Mouse (Mus musculus): ENCODE results near the gene Slc9a5. TPM values are rescaled to one million over a fixed set of nuclear protein-coding genes. Genes with fewer than 3 reads are reported as not detected.

Gene Slc9a5
- polyA plus RNA-seq, 1 experiment: 33.5 TPM

DNA sequence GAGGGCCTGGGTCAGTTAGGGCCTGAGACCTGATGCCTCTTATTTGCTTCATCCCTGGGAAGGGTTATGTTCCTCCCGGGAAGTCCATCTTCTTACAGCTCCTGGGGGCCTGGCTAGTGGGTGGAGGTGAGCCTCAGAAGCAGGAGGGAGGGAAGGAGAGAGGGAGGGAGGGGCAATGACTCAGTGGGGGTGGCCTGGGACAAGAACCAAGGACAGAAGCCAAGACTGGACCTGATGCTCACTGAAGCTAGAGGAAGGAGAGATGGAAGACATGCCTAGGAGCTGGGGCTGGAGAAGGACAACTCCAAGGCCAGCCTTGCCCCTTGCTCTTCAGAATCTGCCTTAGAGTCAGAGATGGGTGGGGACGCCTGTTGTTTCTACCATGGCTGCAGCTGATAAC lies 24.4 kb downstream of the Slc9a5 start, which contains the start of gene Plekhg4:
TSS of gene Plekhg4 (plus strand) at position 243 of the 400 bp plus-strand sequence.
- Histone ChIP-seq H3K4me3 (ENCODE audit: control insufficient read depth, low read depth, low read length) (peak within 1 kb of the TSS; percentile 83), H3K4me1 (ENCODE audit: control insufficient read depth, insufficient read depth, low read length) (peaks cover 9% of the 10 kb centered on the region), H3K27ac (ENCODE audit: control insufficient read depth, insufficient read depth, low read depth, low read length) (no peak within 1 kb of the TSS), H3K36me3 (ENCODE audit: control insufficient read depth, insufficient read depth, low read length) (no peaks in the 10 kb centered on the region), H3K27me3 (ENCODE audit: control insufficient read depth, insufficient read depth, low read length) (no peaks in the 10 kb centered on the region)
- TF ChIP-seq CTCF (IDR thresholded peaks at IDR 0.05; ENCODE audit: control insufficient read depth, insufficient read depth, insufficient replicate concordance, low read depth, low read length) (no peak), POLR2A (IDR thresholded peaks at IDR 0.05; ENCODE audit: control insufficient read depth, low read depth, low read length) (no peak)

DNA sequence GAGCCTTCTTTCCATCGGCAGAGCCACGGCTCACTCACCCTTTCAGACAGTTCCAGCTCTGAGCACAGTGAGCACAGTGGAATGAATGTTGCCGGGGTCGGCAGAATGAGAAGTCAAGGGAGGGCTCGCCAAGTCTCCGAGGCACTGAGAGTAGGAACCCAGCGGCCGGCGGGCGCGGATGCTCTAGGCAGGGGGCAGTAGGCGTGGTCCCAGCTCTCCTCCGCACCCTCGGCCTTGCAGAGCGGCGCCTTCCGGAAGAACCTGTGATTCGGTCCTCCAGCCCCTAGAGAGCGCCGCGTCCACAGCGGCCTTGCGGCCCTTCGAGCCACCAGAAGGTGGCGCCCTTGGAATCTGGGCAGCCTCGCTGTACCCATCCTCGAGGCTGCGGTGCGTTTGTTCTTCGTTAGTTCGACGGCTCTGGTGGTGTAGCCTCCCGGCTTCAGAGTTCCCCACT lies 25.9 kb downstream of the Slc9a5 start:
- peak overlapping the region; percentile 81 for H3K27ac ChIP-seq (ENCODE audit: control insufficient read depth, insufficient read depth, low read depth, low read length)

GRCm38 (mm10) chr8:105378673-105379072 lies 30.0 kb downstream of the Slc9a5 start:
- TF ChIP-seq CTCF (IDR thresholded peaks at IDR 0.05; ENCODE audit: control insufficient read depth, insufficient read depth, insufficient replicate concordance, low read depth, low read length): 0 out of 2 replicates have a peak, but pooled peaks have one; percentile 3
- TF ChIP-seq POLR2A (IDR thresholded peaks at IDR 0.05; ENCODE audit: control insufficient read depth, low read depth, low read length): no peak
- Histone ChIP-seq H3K36me3 (ENCODE audit: control insufficient read depth, insufficient read depth, low read length) (no peaks in the 10 kb centered on the region), H3K4me1 (ENCODE audit: control insufficient read depth, insufficient read depth, low read length) (peaks cover 9% of the 10 kb centered on the region), H3K27me3 (ENCODE audit: control insufficient read depth, insufficient read depth, low read length) (no peaks in the 10 kb centered on the region), H3K4me3 (ENCODE audit: control insufficient read depth, low read depth, low read length) (no peak overlapping the region), H3K27ac (ENCODE audit: control insufficient read depth, insufficient read depth, low read depth, low read length) (no peak overlapping the region)

More for the DNA sequence above, 25.9 kb downstream of the Slc9a5 start:
- Histone ChIP-seq H3K36me3 (ENCODE audit: control insufficient read depth, insufficient read depth, low read length) (no peaks in the 10 kb centered on the region), H3K4me3 (ENCODE audit: control insufficient read depth, low read depth, low read length) (peak overlapping the region; percentile 83), H3K4me1 (ENCODE audit: control insufficient read depth, insufficient read depth, low read length) (peaks cover 9% of the 10 kb centered on the region), H3K27me3 (ENCODE audit: control insufficient read depth, insufficient read depth, low read length) (no peaks in the 10 kb centered on the region)
- TF ChIP-seq CTCF (IDR thresholded peaks at IDR 0.05; ENCODE audit: control insufficient read depth, insufficient read depth, insufficient replicate concordance, low read depth, low read length) (peak; percentile 95), POLR2A (IDR thresholded peaks at IDR 0.05; ENCODE audit: control insufficient read depth, low read depth, low read length) (peak; percentile 64)

DNA sequence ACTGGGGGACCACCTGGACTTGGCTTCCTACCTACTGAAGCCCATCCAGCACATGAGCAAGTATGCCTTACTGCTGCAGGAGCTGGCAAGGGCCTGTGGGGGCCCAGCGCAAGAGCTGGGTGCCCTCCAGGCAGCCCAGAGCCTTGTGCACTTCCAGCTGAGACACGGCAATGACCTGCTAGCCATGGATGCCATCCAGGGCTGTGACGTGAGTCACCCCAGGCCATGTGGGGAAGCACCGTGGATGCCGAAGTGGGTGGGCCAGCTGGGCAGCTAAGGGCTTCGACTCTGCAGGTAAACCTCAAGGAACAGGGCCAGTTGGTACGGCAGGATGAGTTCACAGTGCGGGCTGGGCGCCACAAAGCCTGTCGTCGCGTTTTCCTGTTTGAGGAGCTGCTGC lies 31.7 kb downstream of the Slc9a5 start:
- TF ChIP-seq POLR2A (IDR thresholded peaks at IDR 0.05; ENCODE audit: control insufficient read depth, low read depth, low read length): no peak
- no peak for TF ChIP-seq CTCF (IDR thresholded peaks at IDR 0.05; ENCODE audit: control insufficient read depth, insufficient read depth, insufficient replicate concordance, low read depth, low read length)
- Histone ChIP-seq H3K27me3 (ENCODE audit: control insufficient read depth, insufficient read depth, low read length) (no peaks in the 10 kb centered on the region), H3K27ac (ENCODE audit: control insufficient read depth, insufficient read depth, low read depth, low read length) (no peak overlapping the region), H3K36me3 (ENCODE audit: control insufficient read depth, insufficient read depth, low read length) (no peaks in the 10 kb centered on the region), H3K4me1 (ENCODE audit: control insufficient read depth, insufficient read depth, low read length) (peaks cover 3% of the 10 kb centered on the region; the same call in 1 of the 2 replicates), H3K4me3 (ENCODE audit: control insufficient read depth, low read depth, low read length) (no peak overlapping the region)

DNA sequence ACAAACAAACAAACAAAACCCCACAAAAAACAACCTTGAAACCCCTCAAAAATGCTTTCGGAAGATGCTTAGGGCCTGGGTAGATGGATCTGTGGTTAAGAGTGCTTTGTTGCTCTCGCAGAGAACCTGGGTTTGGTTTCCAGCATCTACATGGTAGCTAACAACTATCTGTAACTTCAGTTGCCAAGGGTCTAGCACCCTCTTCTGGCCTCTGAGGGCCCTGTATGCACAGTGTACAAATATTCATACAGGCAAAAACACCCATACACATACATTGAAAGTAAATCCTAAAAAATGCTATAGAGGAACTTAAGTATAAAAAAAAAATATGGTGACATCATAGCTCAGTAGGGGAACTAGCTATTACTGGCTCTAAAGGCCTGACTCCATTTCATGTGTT lies 35.4 kb downstream of the Slc9a5 start:
- TF ChIP-seq POLR2A (IDR thresholded peaks at IDR 0.05; ENCODE audit: control insufficient read depth, low read depth, low read length) (no peak), CTCF (IDR thresholded peaks at IDR 0.05; ENCODE audit: control insufficient read depth, insufficient read depth, insufficient replicate concordance, low read depth, low read length) (no peak)
- no peaks in the 10 kb centered on the region for H3K4me1 ChIP-seq (ENCODE audit: control insufficient read depth, insufficient read depth, low read length)
- H3K27me3 ChIP-seq (ENCODE audit: control insufficient read depth, insufficient read depth, low read length): no peaks in the 10 kb centered on the region
- H3K36me3 ChIP-seq (ENCODE audit: control insufficient read depth, insufficient read depth, low read length): no peaks in the 10 kb centered on the region
- no peak overlapping the region for H3K27ac ChIP-seq (ENCODE audit: control insufficient read depth, insufficient read depth, low read depth, low read length)
- H3K4me3 ChIP-seq (ENCODE audit: control insufficient read depth, low read depth, low read length): no peak overlapping the region

DNA sequence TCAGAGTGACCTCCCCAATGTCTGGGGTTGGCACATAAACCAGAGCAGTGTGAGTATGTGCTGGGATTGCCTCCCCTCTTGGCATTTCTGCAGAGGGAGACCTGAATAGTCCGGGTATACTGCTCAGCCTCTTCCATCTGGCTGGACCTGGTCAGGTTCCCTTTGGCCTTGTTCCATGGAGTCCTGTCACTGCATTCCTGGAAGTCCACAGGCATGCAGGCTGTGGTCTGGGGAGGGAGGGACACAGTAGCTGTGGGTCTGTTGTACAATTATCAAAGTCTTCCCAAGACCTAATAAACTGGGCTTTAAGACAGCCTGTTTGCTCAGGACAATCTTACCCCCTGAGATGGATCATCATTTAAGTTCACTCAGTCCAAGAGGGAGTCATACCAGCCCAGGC lies 38.5 kb downstream of the Slc9a5 start:
- H3K27me3 ChIP-seq (ENCODE audit: control insufficient read depth, insufficient read depth, low read length): no peaks in the 10 kb centered on the region
- H3K36me3 ChIP-seq (ENCODE audit: control insufficient read depth, insufficient read depth, low read length): no peaks in the 10 kb centered on the region; the same call in 1 of the 2 replicates
- H3K4me1 ChIP-seq (ENCODE audit: control insufficient read depth, insufficient read depth, low read length): no peaks in the 10 kb centered on the region
- no peak overlapping the region for H3K4me3 ChIP-seq (ENCODE audit: control insufficient read depth, low read depth, low read length)
- H3K27ac ChIP-seq (ENCODE audit: control insufficient read depth, insufficient read depth, low read depth, low read length): no peak overlapping the region
- TF ChIP-seq CTCF (IDR thresholded peaks at IDR 0.05; ENCODE audit: control insufficient read depth, insufficient read depth, insufficient replicate concordance, low read depth, low read length): no peak
- no peak for TF ChIP-seq POLR2A (IDR thresholded peaks at IDR 0.05; ENCODE audit: control insufficient read depth, low read depth, low read length)

DNA sequence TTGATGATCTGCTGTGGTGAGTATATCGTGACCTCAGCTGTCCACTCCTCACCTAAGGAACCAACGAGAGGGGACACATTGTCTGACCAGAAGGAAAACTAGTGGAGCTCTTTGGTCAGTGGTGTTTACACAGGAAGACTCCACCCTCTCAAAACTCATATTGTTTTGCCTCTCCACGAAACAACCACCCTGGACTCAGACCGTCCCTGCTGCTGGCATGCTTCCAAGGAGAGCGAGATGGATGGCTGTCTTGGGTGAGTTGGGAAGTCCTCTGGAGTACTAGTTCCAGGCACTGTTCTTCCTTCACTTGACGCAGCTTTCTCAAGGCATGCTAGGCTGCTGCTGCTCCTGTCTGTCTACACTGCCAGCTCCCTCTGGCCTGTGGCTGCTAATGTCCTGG lies 40.5 kb downstream of the Slc9a5 start:
- Histone ChIP-seq H3K36me3 (ENCODE audit: control insufficient read depth, insufficient read depth, low read length) (peaks cover 2% of the 10 kb centered on the region), H3K27me3 (ENCODE audit: control insufficient read depth, insufficient read depth, low read length) (no peaks in the 10 kb centered on the region), H3K4me1 (ENCODE audit: control insufficient read depth, insufficient read depth, low read length) (no peaks in the 10 kb centered on the region; the same call in 1 of the 2 replicates), H3K4me3 (ENCODE audit: control insufficient read depth, low read depth, low read length) (no peak overlapping the region), H3K27ac (ENCODE audit: control insufficient read depth, insufficient read depth, low read depth, low read length) (no peak overlapping the region)
- TF ChIP-seq CTCF (IDR thresholded peaks at IDR 0.05; ENCODE audit: control insufficient read depth, insufficient read depth, insufficient replicate concordance, low read depth, low read length) (no peak), POLR2A (IDR thresholded peaks at IDR 0.05; ENCODE audit: control insufficient read depth, low read depth, low read length) (no peak)
